Mouse (Mus musculus) lung, postnatal 0 days (tissue): Measurements from ENCODE around the gene Stx1b.

Source experiments
- CTCF ChIP-seq: IDR thresholded peaks from 2 replicates; pipeline ENCODE4 v1.5.1; 2016; ENCODE audit warnings: antibody characterized with exemption, mild to moderate bottlenecking
- EP300 ChIP-seq: IDR thresholded peaks from 2 replicates; pipeline ENCODE4 v1.6.1; 2016; ENCODE audit warnings: antibody characterized with exemption, mild to moderate bottlenecking, control low read depth

DNA sequence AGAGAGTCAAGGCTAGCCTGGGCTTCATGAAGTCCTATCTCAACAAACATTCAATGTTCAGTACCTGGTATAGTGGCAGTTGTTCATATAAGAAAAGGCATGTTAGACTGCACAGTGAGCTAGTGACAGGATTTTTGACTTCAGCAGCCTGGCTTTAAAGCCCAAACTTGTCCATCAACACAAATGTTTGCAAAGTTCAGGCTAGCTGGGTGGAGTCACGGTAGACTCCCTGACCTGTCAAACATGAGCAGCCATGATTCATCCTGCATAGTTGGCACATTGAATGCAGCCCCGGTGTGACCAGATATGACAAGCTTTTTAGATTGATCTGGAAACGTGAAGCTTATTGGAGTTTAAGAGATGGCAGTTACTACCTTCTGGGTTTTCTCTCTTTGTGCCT lies 52.3 kb downstream of the Stx1b start:
- TF ChIP-seq CTCF: no peak
- TF ChIP-seq EP300: no peak
